Mouse (Mus musculus): ENCODE results near the gene Cdk8. TPM values are rescaled to one million over a fixed set of nuclear protein-coding genes. Genes with fewer than 3 reads are reported as not detected.
A peak's percentile ranks its signal among the peaks of the same experiment; 100 is the strongest.

Gene Cdk8
- total and polyA plus RNA-seq, 3 experiments = 139 to 745 (median 154) TPM

GRCm38 (mm10) chr5:146307046-146307743, 76.2 kb downstream of the Cdk8 start:
- Histone ChIP-seq H3K4me1 (ENCODE audit: control insufficient read depth in 1 of 2, insufficient read depth in 2 of 2, low read length in 2 of 2) (peaks cover 19 to 26% of the 10 kb centered on the region in 2 experiments), H3K9ac (ENCODE audit: control insufficient read depth, low read depth, low read length, poor library complexity, severe bottlenecking) (peak overlapping the region; percentile 32), H3K4me3 (ENCODE audit: control insufficient read depth in 1 of 2, insufficient read depth in 1 of 2, low read depth in 2 of 2, low read length in 2 of 2) (peak overlapping the region in 1 of 2 experiments; percentile 4; a peak in 2 of 4 replicates), H3K36me3 (ENCODE audit: control insufficient read depth in 1 of 2, insufficient read depth in 2 of 2, low read length in 2 of 2) (peaks cover 7 to 28% of the 10 kb centered on the region in 2 experiments; a peak in 3 of 4 replicates), H3K9me3 (replicated peaks; ENCODE audit: insufficient read depth, low read length) (no peaks in the 10 kb centered on the region), H3K27ac (ENCODE audit: control insufficient read depth, low read depth, low read length) (peak overlapping the region; percentile 89), H3K27me3 (ENCODE audit: control insufficient read depth in 1 of 2, insufficient read depth in 2 of 2, low read length in 2 of 2) (no peaks in the 10 kb centered on the region), H3K79me2 (ENCODE audit: control insufficient read depth, insufficient read depth, low read length, poor library complexity) (no peaks in the 10 kb centered on the region)
- TF ChIP-seq POLR2AphosphoS2 (IDR thresholded peaks at IDR 0.05; ENCODE audit: low read length) (peak; percentile 29), MAZ (IDR thresholded peaks at IDR 0.05; ENCODE audit: low read depth, low read length) (no peak), CHD1 (IDR thresholded peaks at IDR 0.05; ENCODE audit: low read depth, low read length) (no peak), CHD2 (IDR thresholded peaks at IDR 0.05; ENCODE audit: low read length) (no peak), MAX (IDR thresholded peaks at IDR 0.05; ENCODE audit: low read length) (no peak), GABPA (IDR thresholded peaks at IDR 0.05; ENCODE audit: low read depth, low read length) (no peak), UBTF (IDR thresholded peaks at IDR 0.05; ENCODE audit: borderline replicate concordance, insufficient read depth, low read depth, low read length) (0 out of 2 replicates have a peak, but pooled peaks have one; percentile 27), E2F4 (IDR thresholded peaks at IDR 0.05; ENCODE audit: borderline replicate concordance, low read depth, low read length) (no peak), POLR2AphosphoS5 (IDR thresholded peaks at IDR 0.05; ENCODE audit: borderline replicate concordance, low read depth, low read length) (no peak), HCFC1 (IDR thresholded peaks at IDR 0.05; ENCODE audit: low read depth, low read length) (no peak; the same call in 1 of the 2 replicates), SMC3 (IDR thresholded peaks at IDR 0.05; ENCODE audit: low read depth, low read length) (no peak), MXI1 (IDR thresholded peaks at IDR 0.05; ENCODE audit: low read depth, low read length) (no peak; the same call in 1 of the 2 replicates), KAT2A (conservative IDR thresholded peaks at IDR 0.05; ENCODE audit: low read depth, low read length) (no peak), CTCF (IDR thresholded peaks at IDR 0.05 in 2 of 3, conservative IDR thresholded peaks at IDR 0.05 in 1 of 3; ENCODE audit: control insufficient read depth in 1 of 3, insufficient read depth in 1 of 3, low read depth in 2 of 3, low read length in 3 of 3, poor library complexity in 1 of 3, severe bottlenecking in 1 of 3) (no peak), MEF2A (IDR thresholded peaks at IDR 0.05; ENCODE audit: extremely low read depth, insufficient replicate concordance, low read depth, low read length, poor library complexity, severe bottlenecking) (no peak), ZC3H11A (IDR thresholded peaks at IDR 0.05; ENCODE audit: low read depth, low read length) (no peak), ETS1 (IDR thresholded peaks at IDR 0.05; ENCODE audit: low read depth, low read length) (peak; percentile 39), SIN3A (IDR thresholded peaks at IDR 0.05; ENCODE audit: low read length) (no peak), POLR2A (IDR thresholded peaks at IDR 0.05; ENCODE audit: control insufficient read depth in 1 of 2, insufficient read depth in 1 of 2, low read depth in 1 of 2, low read length in 2 of 2, poor library complexity in 1 of 2) (peak in 1 of 2 experiments; percentile 14; a peak in 1 of 4 replicates), TBP (IDR thresholded peaks at IDR 0.05; ENCODE audit: low read depth, low read length) (0 out of 2 replicates have a peak, but pooled peaks have one; percentile 12), NRF1 (IDR thresholded peaks at IDR 0.05; ENCODE audit: insufficient read depth, low read depth, low read length, poor library complexity, severe bottlenecking) (no peak), ZMIZ1 (IDR thresholded peaks at IDR 0.05; ENCODE audit: low read depth, low read length) (no peak), USF2 (IDR thresholded peaks at IDR 0.05; ENCODE audit: borderline replicate concordance in 1 of 2, insufficient read depth in 1 of 2, low read depth in 1 of 2, low read length in 2 of 2) (no peak), MYB (IDR thresholded peaks at IDR 0.05; ENCODE audit: low read depth, low read length) (no peak), ZNF384 (IDR thresholded peaks at IDR 0.05; ENCODE audit: low read depth, low read length) (no peak), RCOR1 (IDR thresholded peaks at IDR 0.05; ENCODE audit: low read depth, low read length) (no peak), ZKSCAN1 (IDR thresholded peaks at IDR 0.05; ENCODE audit: low read depth, low read length) (no peak; the same call in 1 of the 2 replicates), GATA1 (IDR thresholded peaks at IDR 0.05; ENCODE audit: low read depth, low read length) (no peak), EP300 (IDR thresholded peaks at IDR 0.05; ENCODE audit: low read depth in 1 of 2, low read length in 2 of 2) (peak; percentile 15 to 59; a peak in 2 of 4 replicates), TCF12 (IDR thresholded peaks at IDR 0.05; ENCODE audit: low read depth, low read length) (no peak), MAFK (IDR thresholded peaks at IDR 0.05; ENCODE audit: borderline replicate concordance, low read depth, low read length) (no peak), BHLHE40 (IDR thresholded peaks at IDR 0.05; ENCODE audit: borderline replicate concordance, low read depth, low read length) (no peak)
- DNase-seq (ENCODE audit: low read depth, low spot score) = peak; percentile 84

All from MEL (cell line).